Mouse (Mus musculus): Measurements from ENCODE around the gene Hip1. TPM values are rescaled to one million over a fixed set of nuclear protein-coding genes. Genes with fewer than 3 reads are reported as not detected.
"Not testable (repeated sequence)": the region's sequence is repeated elsewhere in the genome, so short reads cannot be mapped to it uniquely, and the experiment has no call there.

Gene Hip1
- polyA plus RNA-seq, 1 experiment from 2014 or later: 23.8 TPM

DNA sequence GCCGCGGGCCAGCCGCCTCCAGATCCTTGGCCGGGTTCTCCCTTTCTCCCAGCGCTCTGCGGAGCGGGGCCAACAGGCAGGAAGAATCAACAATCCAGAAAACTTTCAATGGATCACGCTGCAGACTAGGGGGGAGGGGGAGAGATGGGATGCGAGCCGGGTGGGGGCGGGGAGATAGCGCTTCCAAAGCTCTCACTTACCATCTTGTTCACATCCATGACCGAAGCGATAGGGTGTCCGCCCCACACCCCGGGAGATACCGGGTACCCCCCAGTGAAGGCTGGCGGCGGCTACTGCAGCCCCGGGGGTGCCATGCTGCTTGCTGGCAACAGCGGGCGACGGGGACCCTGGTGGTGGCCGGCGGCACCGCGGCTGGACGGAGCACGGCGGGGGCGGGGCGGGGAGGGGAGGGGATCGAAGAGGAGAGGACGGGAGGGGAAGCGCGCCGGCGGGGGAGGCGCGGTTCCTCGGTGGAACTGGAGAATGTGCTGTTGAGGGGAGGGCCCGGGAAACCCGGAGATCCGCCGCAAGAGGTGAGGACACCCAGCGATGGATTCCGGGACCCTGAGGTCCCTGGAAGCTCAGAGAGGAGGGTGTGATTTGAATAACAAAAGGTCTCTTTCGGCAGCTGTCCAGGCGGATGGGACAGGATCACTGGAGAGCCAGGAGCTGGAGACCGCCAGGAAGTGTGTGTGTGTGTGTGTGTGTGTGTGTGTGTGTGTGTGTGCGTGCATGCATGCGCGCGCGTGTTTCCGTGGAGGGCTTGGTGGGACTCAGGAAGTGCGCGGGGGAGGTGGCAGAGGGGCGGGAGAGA, 55.8 kb downstream of the Hip1 start:
- peak overlapping the region; percentile 87 for H3K27ac ChIP-seq
- no peaks in the 10 kb centered on the region for H3K36me3 ChIP-seq
- WGBS: under 1% methylated on average over 58 of the region's 59 CpGs
- H3K9me3 ChIP-seq: no peaks in the 10 kb centered on the region
- peak overlapping the region; percentile 85 for H3K4me2 ChIP-seq
- H3K9ac ChIP-seq: peak overlapping the region; percentile 69; the same call in 1 of the 2 replicates
- H3K27me3 ChIP-seq (replicated peaks): no peaks in the 10 kb centered on the region
- ATAC-seq (ENCODE audit: insufficient read depth, low FRiP score, low read depth): peak; percentile 82
- H3K4me3 ChIP-seq (replicated peaks): peak overlapping the region; percentile 65
- H3K4me1 ChIP-seq: peaks cover 14% of the 10 kb centered on the region; the same call in 1 of the 2 replicates

DNA sequence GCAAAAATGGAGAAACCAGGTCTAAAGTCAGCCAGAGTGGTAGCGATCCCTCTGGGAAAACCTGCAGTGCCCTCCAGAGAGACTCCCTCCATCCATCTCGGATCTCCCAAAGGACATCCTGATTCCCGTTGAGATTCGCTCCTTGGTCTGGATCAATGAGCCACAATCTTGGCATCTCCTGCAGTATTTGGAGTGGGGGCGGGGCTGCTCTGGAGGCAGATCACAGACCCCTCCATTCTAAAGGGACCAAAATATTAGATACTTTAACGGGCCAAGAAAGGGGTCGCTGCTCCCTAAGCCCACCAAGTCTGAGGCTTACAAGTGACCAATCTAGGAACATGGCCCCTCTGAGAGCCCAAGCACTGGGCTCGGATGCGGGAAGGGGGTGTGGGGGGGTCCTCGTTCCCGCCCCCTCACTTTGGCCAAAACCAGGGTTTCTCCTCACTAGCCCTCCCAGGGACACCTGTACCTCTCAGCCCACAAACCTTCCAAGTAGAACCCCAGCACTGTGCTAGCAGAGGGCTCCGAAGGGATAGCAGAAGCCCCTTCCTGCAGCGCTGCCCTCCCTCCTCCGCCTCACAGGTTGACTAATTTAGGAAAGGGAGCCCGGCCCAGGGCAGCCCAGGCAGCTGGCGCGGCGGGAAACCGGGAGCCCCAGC, 56.6 kb downstream of the Hip1 start:
- H3K9me3 ChIP-seq: no peaks in the 10 kb centered on the region
- H3K4me1 ChIP-seq: peaks cover 14% of the 10 kb centered on the region; the same call in 1 of the 2 replicates
- WGBS: 1% methylated on average over 19 of the region's 19 CpGs
- no peaks in the 10 kb centered on the region for H3K36me3 ChIP-seq
- peak; percentile 5; the same call in 1 of the 2 replicates for ATAC-seq (ENCODE audit: insufficient read depth, low FRiP score, low read depth)
- no peaks in the 10 kb centered on the region for H3K27me3 ChIP-seq (replicated peaks)
- peak overlapping the region; percentile 65 for H3K4me3 ChIP-seq (replicated peaks)
- peak overlapping the region; percentile 69; the same call in 1 of the 2 replicates for H3K9ac ChIP-seq
- H3K27ac ChIP-seq: peak overlapping the region; percentile 87
- peak overlapping the region; percentile 85 for H3K4me2 ChIP-seq

DNA sequence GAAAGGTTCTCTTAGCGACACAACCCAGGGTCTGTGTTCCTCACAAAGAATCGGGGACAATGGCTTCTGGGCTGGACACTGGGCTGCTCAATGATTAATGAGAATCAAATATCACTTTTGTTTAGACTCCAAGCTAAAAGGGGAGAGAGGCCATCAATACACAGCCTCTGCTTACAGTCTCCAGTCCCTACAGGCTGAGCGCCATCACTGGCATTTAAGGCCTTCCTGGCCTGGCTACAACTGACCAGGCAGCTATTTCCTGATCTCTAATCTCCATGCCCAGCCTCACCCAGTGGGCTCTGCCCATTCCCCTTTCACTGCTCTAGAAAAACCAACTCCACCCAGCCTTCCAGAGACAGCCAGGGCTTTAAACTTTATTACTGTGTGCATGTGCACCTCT, 59.6 kb downstream of the Hip1 start:
- 42% methylated on average over 3 of the region's 3 CpGs for WGBS
- no peak for ATAC-seq (ENCODE audit: insufficient read depth, low FRiP score, low read depth)
- H3K27ac ChIP-seq: no peak overlapping the region
- no peaks in the 10 kb centered on the region for H3K9me3 ChIP-seq
- H3K9ac ChIP-seq: no peak overlapping the region
- no peak overlapping the region for H3K4me2 ChIP-seq
- H3K36me3 ChIP-seq: no peaks in the 10 kb centered on the region
- H3K4me1 ChIP-seq: peaks cover 14% of the 10 kb centered on the region; the same call in 1 of the 2 replicates
- no peaks in the 10 kb centered on the region for H3K27me3 ChIP-seq (replicated peaks)
- H3K4me3 ChIP-seq (replicated peaks): no peak overlapping the region

DNA sequence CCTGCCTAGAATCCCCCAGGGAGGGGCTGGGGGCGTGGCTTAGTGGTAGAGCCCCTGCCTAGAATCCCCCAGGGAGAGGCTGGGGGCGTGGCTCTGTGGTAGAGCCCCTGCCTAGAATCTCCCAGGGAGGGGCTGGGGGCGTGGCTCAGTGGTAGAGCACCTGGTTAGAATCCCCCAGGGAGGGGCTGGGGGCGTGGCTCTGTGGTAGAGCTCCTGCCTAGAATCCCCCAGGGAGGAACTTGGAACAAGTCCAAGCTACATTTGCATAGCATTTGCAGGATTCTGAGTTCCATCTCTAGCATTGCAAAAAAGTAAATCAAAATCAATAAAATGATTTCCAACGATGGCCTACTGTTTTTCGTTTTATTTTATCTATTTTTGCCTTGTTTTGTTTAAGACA, 61.1 kb downstream of the Hip1 start:
- H3K9ac ChIP-seq; H3K4me1 ChIP-seq; H3K9me3 ChIP-seq; H3K27ac ChIP-seq; H3K36me3 ChIP-seq; H3K4me2 ChIP-seq; ATAC-seq (ENCODE audit: insufficient read depth, low FRiP score, low read depth); H3K27me3 ChIP-seq (replicated peaks); H3K4me3 ChIP-seq (replicated peaks): not testable (repeated sequence)
- WGBS: 91% methylated on average over 6 of the region's 6 CpGs

DNA sequence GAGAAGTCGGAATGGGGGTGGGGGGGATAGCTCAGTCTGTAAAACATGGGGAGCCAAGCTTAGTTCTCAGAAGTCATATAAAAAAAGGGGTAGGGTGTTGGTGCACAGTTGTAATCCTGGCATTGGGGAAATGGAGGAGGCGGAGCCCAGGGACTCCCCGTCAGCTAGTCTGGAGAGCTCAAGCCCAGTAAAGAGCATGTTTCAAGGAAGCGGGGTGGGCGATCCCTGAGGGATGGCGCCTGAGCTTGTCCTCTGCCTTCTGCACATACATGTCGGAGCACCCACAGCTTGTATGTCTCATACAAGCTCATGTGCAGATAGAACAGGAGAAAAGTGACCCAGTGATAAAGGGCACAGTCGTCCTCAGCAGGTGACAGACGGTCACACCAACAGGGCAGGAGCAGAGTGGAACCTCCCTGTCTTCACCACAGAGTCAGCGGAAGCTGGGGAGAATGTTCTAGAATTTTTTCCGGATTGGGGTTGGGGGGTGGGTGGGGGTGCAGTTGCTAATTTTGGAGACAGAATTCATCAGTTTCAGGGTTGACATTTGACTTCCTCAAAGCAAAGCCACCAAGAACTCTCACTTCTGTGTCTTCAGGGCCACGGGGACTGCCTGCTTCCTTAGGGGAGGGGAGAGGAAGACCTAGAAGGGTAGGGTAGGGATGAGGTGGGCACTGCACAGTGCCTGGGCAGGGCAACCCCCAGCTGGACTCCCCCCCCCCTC, 65.9 kb downstream of the Hip1 start:
- WGBS: 86% methylated on average over 12 of the region's 12 CpGs
- no peak overlapping the region for H3K27ac ChIP-seq
- H3K9ac ChIP-seq: no peak overlapping the region
- no peak overlapping the region for H3K4me2 ChIP-seq
- no peaks in the 10 kb centered on the region for H3K4me1 ChIP-seq
- no peaks in the 10 kb centered on the region for H3K9me3 ChIP-seq
- no peaks in the 10 kb centered on the region for H3K36me3 ChIP-seq
- no peak for ATAC-seq (ENCODE audit: insufficient read depth, low FRiP score, low read depth)
- H3K4me3 ChIP-seq (replicated peaks): no peak overlapping the region
- no peaks in the 10 kb centered on the region for H3K27me3 ChIP-seq (replicated peaks)

DNA sequence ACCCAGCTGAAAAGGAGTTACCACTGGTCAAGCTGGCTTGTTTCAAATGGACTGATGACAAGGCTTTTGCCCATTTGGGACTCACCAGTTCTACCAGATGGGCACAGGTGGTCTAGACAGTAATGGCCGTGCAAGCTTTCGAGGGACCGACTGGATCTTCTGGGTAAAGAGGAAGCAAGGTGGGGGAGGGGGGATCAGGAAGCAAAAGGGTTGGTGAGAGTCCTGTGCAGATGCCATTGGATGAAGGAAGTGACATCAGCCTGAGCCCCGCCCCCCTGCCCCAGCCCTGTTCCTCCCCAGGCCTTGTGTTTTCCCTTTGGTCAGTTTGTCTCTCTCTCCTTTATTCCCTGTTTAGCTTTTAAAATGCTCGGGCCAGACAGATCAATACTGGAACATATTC, 68.7 kb downstream of the Hip1 start:
- Histone ChIP-seq H3K4me2 (no peak overlapping the region), H3K4me3 (replicated peaks) (no peak overlapping the region), H3K27me3 (replicated peaks) (no peaks in the 10 kb centered on the region), H3K4me1 (no peaks in the 10 kb centered on the region), H3K36me3 (no peaks in the 10 kb centered on the region), H3K9ac (no peak overlapping the region), H3K9me3 (no peaks in the 10 kb centered on the region), H3K27ac (no peak overlapping the region)
- no peak for ATAC-seq (ENCODE audit: insufficient read depth, low FRiP score, low read depth)
- WGBS: 74% methylated on average over 5 of the region's 5 CpGs

DNA sequence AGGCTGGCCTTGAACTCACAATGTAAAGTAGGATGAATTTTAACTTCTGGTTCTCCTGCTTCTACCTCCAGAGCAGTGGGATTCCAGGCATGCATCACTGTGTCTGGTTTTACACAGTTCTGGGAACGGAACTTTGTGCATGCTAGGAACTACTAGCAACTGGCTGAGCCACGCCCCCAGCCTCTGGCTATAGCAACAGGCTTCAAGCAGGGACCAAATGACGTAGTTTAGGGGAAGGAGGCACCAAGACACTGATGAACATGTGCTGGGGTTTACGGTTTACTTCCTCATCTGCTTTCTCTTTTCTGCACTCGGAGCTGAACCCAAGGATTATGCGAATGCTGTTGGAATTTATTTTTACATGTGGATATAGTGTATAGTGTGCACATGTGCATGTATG, 72.5 kb downstream of the Hip1 start:
- no peak overlapping the region for H3K4me2 ChIP-seq
- H3K36me3 ChIP-seq: no peaks in the 10 kb centered on the region
- no peak overlapping the region for H3K9ac ChIP-seq
- no peak overlapping the region for H3K27ac ChIP-seq
- no peaks in the 10 kb centered on the region for H3K27me3 ChIP-seq (replicated peaks)
- 70% methylated on average over 6 of the region's 6 CpGs for WGBS
- no peaks in the 10 kb centered on the region for H3K9me3 ChIP-seq
- no peak overlapping the region for H3K4me3 ChIP-seq (replicated peaks)
- no peak for ATAC-seq (ENCODE audit: insufficient read depth, low FRiP score, low read depth)
- H3K4me1 ChIP-seq: no peaks in the 10 kb centered on the region

DNA sequence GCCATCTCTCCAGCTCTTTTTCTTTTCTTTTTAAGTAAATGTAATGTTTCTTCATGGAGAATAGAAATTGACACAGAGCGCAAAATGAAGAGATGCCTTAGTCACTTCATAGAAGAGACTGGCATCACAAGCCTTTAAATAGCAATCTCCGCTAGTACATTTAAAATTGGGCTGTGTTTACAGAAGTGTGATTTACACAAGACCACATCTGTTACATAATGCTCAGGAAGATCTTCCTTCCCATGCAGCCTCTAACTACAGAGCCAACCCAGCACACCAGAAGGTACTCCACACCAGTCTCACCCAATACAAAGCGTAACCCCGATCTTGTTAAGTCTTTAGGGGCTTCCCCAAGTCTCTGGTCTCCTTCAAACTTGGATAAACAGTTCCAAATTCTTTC, 73.2 kb downstream of the Hip1 start:
- Histone ChIP-seq H3K27ac (no peak overlapping the region), H3K36me3 (no peaks in the 10 kb centered on the region), H3K27me3 (replicated peaks) (no peaks in the 10 kb centered on the region), H3K9me3 (no peaks in the 10 kb centered on the region), H3K4me2 (no peak overlapping the region), H3K4me1 (no peaks in the 10 kb centered on the region), H3K4me3 (replicated peaks) (no peak overlapping the region), H3K9ac (no peak overlapping the region)
- no peak for ATAC-seq (ENCODE audit: insufficient read depth, low FRiP score, low read depth)
- WGBS: 87% methylated on average over 4 of the region's 4 CpGs

DNA sequence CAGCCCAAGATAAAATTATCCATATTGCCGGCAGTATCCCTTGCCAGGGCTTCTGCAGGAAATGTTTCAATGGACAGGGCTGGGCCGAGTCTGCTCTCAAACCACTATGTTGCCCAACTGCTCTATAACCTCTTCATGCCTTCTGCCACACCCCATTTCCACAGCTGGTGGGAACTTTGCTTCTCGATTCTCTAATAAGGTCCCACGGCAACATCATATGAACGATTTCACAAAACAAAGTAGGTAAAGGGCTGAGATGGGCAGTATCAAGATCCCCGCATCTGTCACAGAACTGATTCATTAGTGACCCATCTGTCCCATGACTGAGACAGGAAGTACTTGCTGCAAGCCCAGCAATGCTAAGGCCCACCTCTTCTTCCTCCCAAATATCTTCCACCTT, 76.6 kb downstream of the Hip1 start:
- no peaks in the 10 kb centered on the region for H3K36me3 ChIP-seq
- H3K4me3 ChIP-seq (replicated peaks): no peak overlapping the region
- 92% methylated on average over 6 of the region's 6 CpGs for WGBS
- H3K9ac ChIP-seq: no peak overlapping the region
- no peak overlapping the region for H3K27ac ChIP-seq
- no peaks in the 10 kb centered on the region for H3K9me3 ChIP-seq
- no peak overlapping the region for H3K4me2 ChIP-seq
- ATAC-seq (ENCODE audit: insufficient read depth, low FRiP score, low read depth): no peak
- no peaks in the 10 kb centered on the region for H3K27me3 ChIP-seq (replicated peaks)
- no peaks in the 10 kb centered on the region; the same call in 1 of the 2 replicates for H3K4me1 ChIP-seq

DNA sequence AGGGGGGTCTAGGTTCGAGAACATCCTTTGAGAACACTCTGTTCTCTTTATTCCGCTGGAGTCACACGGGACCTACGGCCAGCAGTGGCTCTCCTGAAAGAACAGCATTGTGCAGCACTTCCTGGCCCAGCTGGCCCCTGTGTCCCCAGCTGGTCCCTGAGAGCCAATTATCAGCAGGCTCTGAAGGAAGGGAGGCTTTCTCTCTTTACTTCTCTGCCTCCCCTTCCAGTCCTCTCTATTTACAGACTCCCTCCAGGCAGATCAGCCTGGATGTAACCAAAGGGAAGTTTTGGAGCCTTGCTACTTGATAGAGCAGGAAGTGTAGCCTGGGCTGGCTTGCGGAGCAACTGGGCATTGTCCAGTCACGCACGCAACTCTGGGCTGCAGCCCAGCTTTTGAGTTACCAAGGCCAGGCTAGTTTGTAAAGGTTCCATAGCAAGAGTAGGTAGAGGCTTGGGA, 79.1 kb downstream of the Hip1 start:
- H3K9ac ChIP-seq: no peak overlapping the region
- no peak overlapping the region for H3K4me3 ChIP-seq (replicated peaks)
- ATAC-seq (ENCODE audit: insufficient read depth, low FRiP score, low read depth): no peak; the same call in 1 of the 2 replicates
- no peaks in the 10 kb centered on the region for H3K27me3 ChIP-seq (replicated peaks)
- 71% methylated on average over 7 of the region's 7 CpGs for WGBS
- no peaks in the 10 kb centered on the region for H3K36me3 ChIP-seq
- H3K9me3 ChIP-seq: no peaks in the 10 kb centered on the region
- H3K27ac ChIP-seq: peak overlapping the region; percentile 55
- H3K4me1 ChIP-seq: no peaks in the 10 kb centered on the region; the same call in 1 of the 2 replicates
- H3K4me2 ChIP-seq: no peak overlapping the region

DNA sequence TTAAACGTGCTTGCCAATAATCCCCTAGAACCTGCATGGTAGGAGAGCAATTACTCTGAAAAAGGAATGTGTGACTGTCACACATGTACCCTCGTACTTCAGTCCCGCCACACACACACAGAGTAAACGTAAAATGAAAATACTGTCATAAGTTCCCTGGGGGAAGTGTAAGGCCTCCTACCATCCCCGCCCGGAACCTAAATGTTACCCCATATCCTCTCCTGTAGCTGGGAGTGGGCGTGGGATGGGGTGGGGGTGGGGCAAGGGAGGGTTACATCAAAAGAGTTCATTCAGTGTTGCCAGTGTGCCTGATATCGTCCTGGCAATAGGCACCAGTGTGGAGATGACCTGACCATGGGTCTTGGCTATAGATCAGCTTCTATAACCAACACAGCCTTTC, 81.5 kb downstream of the Hip1 start:
- Histone ChIP-seq H3K9ac (no peak overlapping the region), H3K4me1 (peaks cover 7% of the 10 kb centered on the region; the same call in 1 of the 2 replicates), H3K36me3 (no peaks in the 10 kb centered on the region), H3K4me2 (no peak overlapping the region), H3K27ac (no peak overlapping the region), H3K27me3 (replicated peaks) (no peaks in the 10 kb centered on the region), H3K9me3 (no peaks in the 10 kb centered on the region), H3K4me3 (replicated peaks) (no peak overlapping the region)
- no peak for ATAC-seq (ENCODE audit: insufficient read depth, low FRiP score, low read depth)
- WGBS: 74% methylated on average over 8 of the region's 8 CpGs

DNA sequence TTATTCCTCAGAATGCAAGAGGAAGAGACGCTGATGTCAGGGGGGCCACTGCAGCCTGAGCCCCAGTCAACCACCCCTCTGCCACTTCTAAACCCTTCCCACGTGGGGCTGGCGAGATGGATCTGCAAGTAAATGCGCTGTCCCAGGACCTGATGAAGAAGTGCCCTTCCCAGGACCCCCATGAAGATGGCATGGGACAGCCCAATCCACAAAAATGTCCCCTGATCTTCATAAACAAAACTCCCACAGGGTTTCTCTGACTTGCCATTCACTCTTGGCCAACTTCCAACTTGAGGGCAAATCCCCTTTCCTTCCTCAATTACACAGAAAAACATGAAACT, 84.1 kb downstream of the Hip1 start:
- no peak overlapping the region for H3K9ac ChIP-seq

More for the DNA sequence above, 84.1 kb downstream of the Hip1 start:
- WGBS: 87% methylated on average over 4 of the region's 4 CpGs
- no peaks in the 10 kb centered on the region for H3K9me3 ChIP-seq
- H3K27me3 ChIP-seq (replicated peaks): no peaks in the 10 kb centered on the region
- peak overlapping the region; percentile 59 for H3K27ac ChIP-seq
- H3K4me3 ChIP-seq (replicated peaks): no peak overlapping the region
- no peak overlapping the region for H3K4me2 ChIP-seq
- H3K36me3 ChIP-seq: no peaks in the 10 kb centered on the region; the same call in 1 of the 2 replicates
- H3K4me1 ChIP-seq: 0 out of 2 replicates have a peak, but pooled peaks cover 7% of the 10 kb centered on the region
- no peak for ATAC-seq (ENCODE audit: insufficient read depth, low FRiP score, low read depth)
